ENCODE assay signal across 17 mouse cellular contexts in genomic region chr6:126535911-126536270, GRCm38 (mm10). TPM values are rescaled to one million over a fixed set of nuclear protein-coding genes. Genes with fewer than 3 reads are reported as not detected.
DNase-seq lines count a peak whose midpoint lies in the region; ATAC-seq and TF ChIP-seq lines count a peak whose summit lies in the region.
"Had no signal": no experiment of that assay in that cellular context is flagged by ENCODE, and none has a peak within 500 bp of the region (broad histone marks: within the 10 kb centered on the region; RNA-seq: fewer than 3 reads in every experiment).

No protein-coding gene starts in this region.

- no peaks in the 10 kb centered on the region for H3K27me3 ChIP-seq in heart, adult 2 months (ENCODE audit: control insufficient read depth, insufficient read depth, low read length)
- H3K27me3 ChIP-seq in kidney, embryonic 16.5 days (ENCODE audit: insufficient read depth, low read length), result peaks cover 16% of the 10 kb centered on the region
- peaks cover 10% of the 10 kb centered on the region for H3K27me3 ChIP-seq in embryonic facial prominence, embryonic 15.5 days
- no peaks in the 10 kb centered on the region for H3K27me3 ChIP-seq in midbrain, postnatal 0 days (ENCODE audit: insufficient read depth, low read length)

- ATAC-seq in kidney, embryonic 16.5 days (ENCODE audit: low FRiP score, low TSS enrichment), result no peak
- ATAC-seq in embryonic facial prominence, embryonic 15.5 days (ENCODE audit: insufficient number of reproducible peaks, low FRiP score, low TSS enrichment, low read depth), result no peak
- no peak for ATAC-seq in midbrain, postnatal 0 days (ENCODE audit: low FRiP score)

- WGBS in heart, adult 2 months, result 28% methylated on average over 1 of the region's 1 CpGs
- WGBS in kidney, embryonic 16.5 days, result 22% methylated on average over 1 of the region's 1 CpGs
- 14% methylated on average over 1 of the region's 1 CpGs for WGBS in embryonic facial prominence, embryonic 15.5 days
- WGBS in midbrain, postnatal 0 days, result 0% methylated on average over 1 of the region's 1 CpGs

- no peak overlapping the region for H3K9ac ChIP-seq in heart, adult 2 months (ENCODE audit: low read depth, low read length)
- no peak overlapping the region for H3K9ac ChIP-seq in kidney, embryonic 16.5 days (replicated peaks; ENCODE audit: low read length)
- no peak overlapping the region for H3K9ac ChIP-seq in embryonic facial prominence, embryonic 15.5 days
- no peak overlapping the region for H3K9ac ChIP-seq in midbrain, postnatal 0 days (replicated peaks; ENCODE audit: low read length, poor library complexity, severe bottlenecking)

- no peak for DNase-seq in heart, adult 2 months
- no peak for DNase-seq in heart, postnatal 36 days
- DNase-seq in kidney, adult 11 months, result no peak
- no peak for DNase-seq in midbrain, postnatal 0 days (ENCODE audit: low spot score)
- DNase-seq in cerebellum, postnatal 10 days, result no peak
- no peak for DNase-seq in thymus, postnatal 36 days
- DNase-seq: kidney, adult 18-20 months; layer of hippocampus, adult 9-11 months; lung, adult 18-20 months; lung, postnatal 36 days; right cerebral cortex, postnatal 25 days had no signal

- peak overlapping the region; percentile 60; the same call in 1 of the 2 replicates for H3K4me2 ChIP-seq in kidney, embryonic 16.5 days (replicated peaks; ENCODE audit: low read depth, low read length)
- no peak overlapping the region for H3K4me2 ChIP-seq in embryonic facial prominence, embryonic 15.5 days (replicated peaks)
- no peak overlapping the region for H3K4me2 ChIP-seq in midbrain, postnatal 0 days (ENCODE audit: low read depth, low read length, poor library complexity, severe bottlenecking)

- H3K4me3 ChIP-seq in heart, adult 2 months, result peak overlapping the region; percentile 51; the same call in 1 of the 2 replicates
- H3K4me3 ChIP-seq in kidney, embryonic 16.5 days (ENCODE audit: low read length), result no peak overlapping the region
- no peak overlapping the region for H3K4me3 ChIP-seq in embryonic facial prominence, embryonic 15.5 days (replicated peaks)
- H3K4me3 ChIP-seq in midbrain, postnatal 0 days (ENCODE audit: low read depth, low read length), result no peak overlapping the region

- intact Hi-C loops in heart, adult 2 months (cut with DNase I), result loop anchor here (2.0 kb wide), 3 partner anchors 15 to 373 kb away; no protein-coding TSS in a partner anchor
- intact Hi-C loops in heart, postnatal 36 days (cut with DNase I), result loop anchor here (2.0 to 10.0 kb wide), 3 partner anchors 17 to 371 kb away; partner anchors contain the start of gene Ntf3

- peaks cover 16% of the 10 kb centered on the region for H3K4me1 ChIP-seq in heart, adult 2 months (ENCODE audit: control insufficient read depth, insufficient read depth, low read length)
- H3K4me1 ChIP-seq in kidney, embryonic 16.5 days (ENCODE audit: insufficient read depth, low read length), result peaks cover 17% of the 10 kb centered on the region
- peaks cover 32% of the 10 kb centered on the region for H3K4me1 ChIP-seq in embryonic facial prominence, embryonic 15.5 days
- H3K4me1 ChIP-seq in midbrain, postnatal 0 days (ENCODE audit: insufficient read depth, low read length), result no peaks in the 10 kb centered on the region; the same call in 1 of the 2 replicates

- H3K79me2 ChIP-seq in heart, adult 2 months (replicated peaks; ENCODE audit: control insufficient read depth, insufficient read depth, low read length), result no peaks in the 10 kb centered on the region; the same call in 1 of the 2 replicates

- TF ChIP-seq CTCF in heart, adult 2 months (IDR thresholded peaks at IDR 0.05), result no peak
- TF ChIP-seq CTCF in midbrain, postnatal 0 days (IDR thresholded peaks at IDR 0.05), result no peak

- TF ChIP-seq POLR2A in heart, adult 2 months (IDR thresholded peaks at IDR 0.05; ENCODE audit: insufficient read depth, low read depth, low read length), result no peak

- peak overlapping the region; percentile 76 for H3K27ac ChIP-seq in heart, adult 2 months
- no peak overlapping the region for H3K27ac ChIP-seq in kidney, embryonic 16.5 days (ENCODE audit: low read length)
- H3K27ac ChIP-seq in embryonic facial prominence, embryonic 15.5 days (replicated peaks), result peak overlapping the region; percentile 78
- peak overlapping the region; percentile 8; the same call in 1 of the 2 replicates for H3K27ac ChIP-seq in midbrain, postnatal 0 days (ENCODE audit: low read depth, low read length)
- H3K27ac ChIP-seq: neural tube, embryonic 12.5 days had no signal

- H3K9me3 ChIP-seq in kidney, embryonic 16.5 days (ENCODE audit: low read length), result no peaks in the 10 kb centered on the region
- no peaks in the 10 kb centered on the region for H3K9me3 ChIP-seq in embryonic facial prominence, embryonic 15.5 days (replicated peaks)
- H3K9me3 ChIP-seq in midbrain, postnatal 0 days (ENCODE audit: low read length), result no peaks in the 10 kb centered on the region
- H3K9me3 ChIP-seq: hindbrain, embryonic 12.5 days; neural tube, embryonic 12.5 days had no signal

- H3K36me3 ChIP-seq in heart, adult 2 months (ENCODE audit: control insufficient read depth, insufficient read depth, low read length), result peaks cover 9% of the 10 kb centered on the region; the same call in 1 of the 2 replicates
- H3K36me3 ChIP-seq in kidney, embryonic 16.5 days (ENCODE audit: insufficient read depth, low read length), result no peaks in the 10 kb centered on the region
- H3K36me3 ChIP-seq in embryonic facial prominence, embryonic 15.5 days, result no peaks in the 10 kb centered on the region
- H3K36me3 ChIP-seq in midbrain, postnatal 0 days (ENCODE audit: insufficient read depth, low read length), result no peaks in the 10 kb centered on the region
- H3K36me3 ChIP-seq: hindbrain, embryonic 12.5 days; neural tube, embryonic 12.5 days had no signal

- no peak for TF ChIP-seq EP300 in heart, adult 2 months (IDR thresholded peaks at IDR 0.05; ENCODE audit: insufficient read depth, low read depth, low read length)

RNA-seq across cellular contexts. Expression of gene Kcna5, which starts 0.7 kb away (rescaled TPM):
- total RNA-seq in heart, adult 2 months (2021), result 10 to 100 TPM; 15.1 to 27.1 TPM
- polyA plus RNA-seq in heart, adult 2 months (2012; rRNA removed), result 20.4 and 23.2 TPM in 2 replicates
- 10 to 100 TPM; 13.9 to 14.3 TPM for total RNA-seq in heart, postnatal 36 days (2021)
- polyA plus RNA-seq in kidney, embryonic 16.5 days (2015; fragmentation: Nextera tagmentation; extraction: Ambion mirVana), result 4.8 and 5.0 TPM in 2 replicates
- polyA plus RNA-seq in embryonic facial prominence, embryonic 15.5 days (2015; fragmentation: Nextera tagmentation; extraction: Ambion mirVana), result 7.7 and 8.6 TPM in 2 replicates
- total RNA-seq in midbrain, postnatal 0 days (2014; rRNA removed), result 4.9 and 5.3 TPM in 2 replicates
- 3.8 and 4.9 TPM in 2 replicates for polyA plus RNA-seq in midbrain, postnatal 0 days (2015; fragmentation: Nextera tagmentation; extraction: Ambion mirVana)
- total RNA-seq: CH12.LX had no signal
- polyA plus RNA-seq: liver, adult 2 months had no signal
